Mouse (Mus musculus) liver, embryonic 15.5 days (tissue): ENCODE measurements around the gene Kras. TPM values are rescaled to one million over a fixed set of nuclear protein-coding genes. Genes with fewer than 3 reads are reported as not detected.
A peak's percentile ranks its signal among the peaks of the same experiment; 100 is the strongest.

ENCODE experiments used
- ATAC-seq: fragments of 200-750 bp; cut with Nextera tagmentation; 2 replicates; pipeline ENCODE4 v1.8.0; 2017; ENCODE audit warnings: moderate number of reproducible peaks, mild to moderate bottlenecking, moderate library complexity; ENCODE audit not compliant: insufficient read depth
- H3K27ac ChIP-seq: fragments of 300-500 bp; sonication (generic); replicated peaks from 2 replicates; pipeline ENCODE4 v1.5.1; 2015; ENCODE audit warnings: mild to moderate bottlenecking, inconsistent platforms
- H3K27me3 ChIP-seq: fragments of 300-500 bp; sonication (generic); 2 replicates; pipeline ENCODE4 v1.6.1; 2015; ENCODE audit warnings: mild to moderate bottlenecking, inconsistent platforms
- H3K36me3 ChIP-seq: fragments of 300-500 bp; sonication (generic); replicated peaks from 2 replicates; pipeline ENCODE4 v1.6.1; 2015; ENCODE audit warnings: moderate library complexity, mild to moderate bottlenecking, inconsistent platforms
- H3K4me1 ChIP-seq: fragments of 300-500 bp; sonication (generic); replicated peaks from 2 replicates; pipeline ENCODE4 v1.6.1; 2015; ENCODE audit warnings: inconsistent platforms
- H3K4me2 ChIP-seq: fragments of 300-500 bp; sonication (generic); 2 replicates; pipeline ENCODE4 v1.6.1; 2015; ENCODE audit warnings: moderate library complexity, mild to moderate bottlenecking, inconsistent platforms
- H3K4me3 ChIP-seq: fragments of 300-500 bp; sonication (generic); replicated peaks from 2 replicates; pipeline ENCODE4 v1.5.1; 2015; ENCODE audit warnings: mild to moderate bottlenecking, inconsistent platforms
- H3K9ac ChIP-seq: fragments of 300-500 bp; sonication (generic); 2 replicates; pipeline ENCODE4 v1.6.1; 2015; ENCODE audit warnings: moderate library complexity, mild to moderate bottlenecking, inconsistent platforms
- H3K9me3 ChIP-seq: fragments of 300-500 bp; sonication (generic); replicated peaks from 2 replicates; pipeline ENCODE4 v1.6.1; 2016; ENCODE audit warnings: inconsistent platforms
- WGBS: fragments of 180-500 bp; shearing (Covaris S2); methylation state at CpG from one replicate; pipeline ENCODE4 v1.1.7; 2015; ENCODE audit warnings: mixed read lengths; ENCODE audit not compliant: insufficient replicate concordance; 5-methylcytosine and 5-hydroxymethylcytosine counted together
- polyA plus RNA-seq: library from polyadenylated mRNA; unstranded; fragments of >200 nt; fragmentation: Nextera tagmentation; extraction: Ambion mirVana; gene quantifications from 2 replicates; pipeline ENCODE4 v1.2.1, GENCODE M21; 2015

Gene Kras
- polyA plus RNA-seq, 1 experiment from 2014 or later, result 51.8 TPM

GRCm38 (mm10) chr6:145247886-145248285, 2.2 kb downstream of the Kras start:
- WGBS, result 67% methylated on average over 3 of the region's 3 CpGs
- no peak overlapping the region for H3K9ac ChIP-seq
- no peaks in the 10 kb centered on the region for H3K9me3 ChIP-seq
- ATAC-seq, result no peak
- peak overlapping the region; percentile 95 for H3K4me2 ChIP-seq
- H3K27me3 ChIP-seq, result peaks cover 10% of the 10 kb centered on the region; the same call in 1 of the 2 replicates
- peak overlapping the region; percentile 24 for H3K4me3 ChIP-seq
- peaks cover 30% of the 10 kb centered on the region for H3K4me1 ChIP-seq
- H3K27ac ChIP-seq, result 0 out of 2 replicates have a peak overlapping the region, but pooled peaks have one; percentile 34
- peaks cover 34% of the 10 kb centered on the region for H3K36me3 ChIP-seq

- Histone ChIP-seq H3K4me3 (no peak overlapping the region), H3K27ac (no peak overlapping the region), H3K4me1 (peaks cover 30% of the 10 kb centered on the region), H3K4me2 (no peak overlapping the region), H3K27me3 (peaks cover 7% of the 10 kb centered on the region; the same call in 1 of the 2 replicates), H3K9me3 (no peaks in the 10 kb centered on the region), H3K36me3 (peaks cover 36% of the 10 kb centered on the region), H3K9ac (no peak overlapping the region)
- ATAC-seq, result no peak
- WGBS, result 88% methylated on average over 5 of the region's 5 CpGs
These were observed 3.2 kb downstream of the Kras start for GRCm38 (mm10) chr6:145246841-145247240.

- H3K4me2 ChIP-seq, result no peak overlapping the region
- no peak for ATAC-seq
- H3K27me3 ChIP-seq, result no peaks in the 10 kb centered on the region
- H3K27ac ChIP-seq, result no peak overlapping the region
- peaks cover 8% of the 10 kb centered on the region for H3K4me1 ChIP-seq
- no peaks in the 10 kb centered on the region for H3K9me3 ChIP-seq
- H3K4me3 ChIP-seq, result no peak overlapping the region
- peaks cover 64% of the 10 kb centered on the region for H3K36me3 ChIP-seq
- 38% methylated on average over 1 of the region's 1 CpGs for WGBS
- H3K9ac ChIP-seq, result no peak overlapping the region
These were observed 7.5 kb downstream of the Kras start for GRCm38 (mm10) chr6:145242521-145242920.

- no peaks in the 10 kb centered on the region; the same call in 1 of the 2 replicates for H3K4me1 ChIP-seq
- ATAC-seq, result no peak
- H3K4me3 ChIP-seq, result no peak overlapping the region
- no peak overlapping the region for H3K4me2 ChIP-seq
- peaks cover 53% of the 10 kb centered on the region for H3K36me3 ChIP-seq
- H3K27ac ChIP-seq, result no peak overlapping the region
- no peak overlapping the region for H3K9ac ChIP-seq
- no peaks in the 10 kb centered on the region for H3K27me3 ChIP-seq
- 80% methylated on average over 6 of the region's 6 CpGs for WGBS
- H3K9me3 ChIP-seq, result no peaks in the 10 kb centered on the region
These were observed 9.8 kb downstream of the Kras start for GRCm38 (mm10) chr6:145240285-145240684.

GRCm38 (mm10) chr6:145237148-145237547, 12.9 kb downstream of the Kras start:
- H3K4me2 ChIP-seq, result no peak overlapping the region
- no peak overlapping the region for H3K9ac ChIP-seq
- no peaks in the 10 kb centered on the region for H3K4me1 ChIP-seq
- no peak overlapping the region for H3K4me3 ChIP-seq
- WGBS, result 68% methylated on average over 4 of the region's 4 CpGs
- H3K27me3 ChIP-seq, result no peaks in the 10 kb centered on the region
- no peak overlapping the region for H3K27ac ChIP-seq
- peaks cover 42% of the 10 kb centered on the region for H3K36me3 ChIP-seq
- ATAC-seq, result no peak
- no peaks in the 10 kb centered on the region for H3K9me3 ChIP-seq

- WGBS, result 79% methylated on average over 6 of the region's 6 CpGs
- H3K27ac ChIP-seq, result no peak overlapping the region
- no peak overlapping the region for H3K4me3 ChIP-seq
- no peaks in the 10 kb centered on the region for H3K4me1 ChIP-seq
- H3K4me2 ChIP-seq, result no peak overlapping the region
- peaks cover 42% of the 10 kb centered on the region for H3K36me3 ChIP-seq
- no peaks in the 10 kb centered on the region for H3K9me3 ChIP-seq
- H3K9ac ChIP-seq, result no peak overlapping the region
- no peaks in the 10 kb centered on the region for H3K27me3 ChIP-seq
- ATAC-seq, result no peak
These were observed 14.7 kb downstream of the Kras start for GRCm38 (mm10) chr6:145235367-145235766.

- H3K4me1 ChIP-seq, result no peaks in the 10 kb centered on the region
- ATAC-seq, result no peak
- no peak overlapping the region for H3K27ac ChIP-seq
- peaks cover 39% of the 10 kb centered on the region for H3K36me3 ChIP-seq
- no peak overlapping the region for H3K4me3 ChIP-seq
- no peak overlapping the region for H3K9ac ChIP-seq
- H3K9me3 ChIP-seq, result no peaks in the 10 kb centered on the region
- WGBS, result 75% methylated on average over 1 of the region's 1 CpGs
- H3K27me3 ChIP-seq, result no peaks in the 10 kb centered on the region
- H3K4me2 ChIP-seq, result no peak overlapping the region
These were observed 15.6 kb downstream of the Kras start for GRCm38 (mm10) chr6:145234391-145234790.

GRCm38 (mm10) chr6:145226296-145226695, 23.7 kb downstream of the Kras start:
- no peak overlapping the region for H3K9ac ChIP-seq
- H3K27me3 ChIP-seq, result no peaks in the 10 kb centered on the region
- no peaks in the 10 kb centered on the region for H3K4me1 ChIP-seq
- 82% methylated on average over 3 of the region's 3 CpGs for WGBS
- peaks cover 48% of the 10 kb centered on the region for H3K36me3 ChIP-seq
- no peak for ATAC-seq
- H3K4me2 ChIP-seq, result no peak overlapping the region
- H3K4me3 ChIP-seq, result no peak overlapping the region
- no peak overlapping the region for H3K27ac ChIP-seq
- H3K9me3 ChIP-seq, result no peaks in the 10 kb centered on the region

GRCm38 (mm10) chr6:145224246-145224645, 25.8 kb downstream of the Kras start:
- no peaks in the 10 kb centered on the region for H3K4me1 ChIP-seq
- no peak overlapping the region for H3K4me3 ChIP-seq
- H3K9ac ChIP-seq, result no peak overlapping the region
- no peaks in the 10 kb centered on the region for H3K27me3 ChIP-seq
- ATAC-seq, result no peak
- H3K36me3 ChIP-seq, result peaks cover 46% of the 10 kb centered on the region
- H3K27ac ChIP-seq, result no peak overlapping the region
- no peaks in the 10 kb centered on the region for H3K9me3 ChIP-seq
- no peak overlapping the region for H3K4me2 ChIP-seq
- 85% methylated on average over 6 of the region's 6 CpGs for WGBS

- ATAC-seq, result no peak
- WGBS, result 83% methylated on average over 3 of the region's 3 CpGs
These were observed 34.2 kb downstream of the Kras start for GRCm38 (mm10) chr6:145215826-145216225.

GRCm38 (mm10) chr6:145213916-145214315, 36.1 kb downstream of the Kras start:
- Histone ChIP-seq H3K27me3 (no peaks in the 10 kb centered on the region), H3K4me2 (no peak overlapping the region), H3K9me3 (no peaks in the 10 kb centered on the region), H3K27ac (no peak overlapping the region), H3K9ac (no peak overlapping the region), H3K36me3 (peaks cover 8% of the 10 kb centered on the region), H3K4me1 (peaks cover 23% of the 10 kb centered on the region), H3K4me3 (no peak overlapping the region)
- 71% methylated on average over 2 of the region's 2 CpGs for WGBS
- no peak for ATAC-seq

More at GRCm38 (mm10) chr6:145215826-145216225, 34.2 kb downstream of the Kras start:
- H3K4me2 ChIP-seq, result no peak overlapping the region
- peaks cover 19% of the 10 kb centered on the region for H3K36me3 ChIP-seq
- no peak overlapping the region for H3K4me3 ChIP-seq
- peaks cover 15% of the 10 kb centered on the region for H3K4me1 ChIP-seq
- H3K9me3 ChIP-seq, result no peaks in the 10 kb centered on the region
- H3K27me3 ChIP-seq, result no peaks in the 10 kb centered on the region
- no peak overlapping the region for H3K27ac ChIP-seq
- no peak overlapping the region for H3K9ac ChIP-seq
